9 mouse cellular contexts compared by ENCODE assay signal in the genomic region with DNA sequence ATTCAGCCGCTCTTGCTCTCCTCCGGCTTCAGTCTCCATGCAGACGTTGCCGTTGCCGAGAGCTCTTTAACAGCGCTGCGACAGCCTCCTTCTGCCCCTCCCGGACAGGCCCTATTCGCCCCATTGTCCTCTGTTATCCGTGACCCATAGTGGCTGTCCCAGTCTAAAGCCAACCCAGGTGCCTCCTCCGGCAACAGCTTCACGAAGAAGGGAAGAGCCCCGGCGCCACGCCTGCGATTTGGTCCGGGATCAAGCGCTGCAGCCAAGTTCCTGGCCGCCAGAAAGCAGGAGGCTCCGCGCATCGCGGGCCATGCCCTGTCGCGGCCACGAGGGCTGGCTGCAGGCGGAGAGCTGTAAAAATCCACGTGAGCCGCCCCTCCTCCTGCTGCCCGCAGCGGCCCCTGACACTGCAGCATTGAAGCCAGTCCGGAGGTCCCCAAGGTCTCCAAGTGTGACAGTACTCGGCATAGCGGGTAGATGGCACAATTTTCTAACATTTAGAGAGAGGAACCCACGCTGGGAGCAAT. TPM values are rescaled to one million over a fixed set of nuclear protein-coding genes. Genes with fewer than 3 reads are reported as not detected.
DNase-seq lines count a peak whose midpoint lies in the region; ATAC-seq lines count a peak whose summit lies in the region.
"Had no signal": no experiment of that assay in that cellular context is flagged by ENCODE, and none has a peak within 500 bp of the region (broad histone marks: within the 10 kb centered on the region; RNA-seq: fewer than 3 reads in every experiment).

No protein-coding gene starts in this region.

- H3K27ac ChIP-seq in hindbrain, embryonic 16.5 days (ENCODE audit: low read depth, low read length): peak overlapping the region; percentile 93
- H3K27ac ChIP-seq in limb, embryonic 15.5 days: 0 out of 2 replicates have a peak overlapping the region, but pooled peaks have one; percentile 33
- H3K27ac ChIP-seq in midbrain, embryonic 14.5 days (replicated peaks; ENCODE audit: low read depth, low read length): peak overlapping the region; percentile 95

- peak overlapping the region; percentile 40 for H3K4me3 ChIP-seq in hindbrain, embryonic 16.5 days (ENCODE audit: low read length)
- peak overlapping the region; percentile 42 for H3K4me3 ChIP-seq in limb, embryonic 15.5 days
- H3K4me3 ChIP-seq in midbrain, embryonic 14.5 days (replicated peaks; ENCODE audit: low read depth, low read length): peak overlapping the region; percentile 30
- H3K4me3 ChIP-seq: myocyte had no signal

- under 1% methylated on average over 35 of the region's 35 CpGs for WGBS in hindbrain, embryonic 16.5 days
- 3% methylated on average over 35 of the region's 35 CpGs for WGBS in limb, embryonic 15.5 days
- under 1% methylated on average over 35 of the region's 35 CpGs for WGBS in midbrain, embryonic 14.5 days

- intact Hi-C loops in gastrocnemius, postnatal 14 days (cut with DNase I; ENCODE audit: low total_unique reads): loop anchor here (5.0 kb wide), 1 partner anchor 1526 kb away; no protein-coding TSS in a partner anchor

- peak overlapping the region; percentile 61 for H3K9ac ChIP-seq in hindbrain, embryonic 16.5 days (ENCODE audit: low read depth, low read length)
- H3K9ac ChIP-seq in limb, embryonic 15.5 days: no peak overlapping the region
- peak overlapping the region; percentile 50 for H3K9ac ChIP-seq in midbrain, embryonic 14.5 days (replicated peaks; ENCODE audit: low read length)

- DNase-seq in adrenal gland, adult 8-10 months: peak; percentile 94
- peak; percentile 76 to 77 for DNase-seq in cerebellum, postnatal 14 days
- DNase-seq in gastrocnemius, postnatal 14 days: peak; percentile 76
- peak; percentile 89 for DNase-seq in midbrain, embryonic 14.5 days
- DNase-seq in yolk sac, embryonic 10.5 days (ENCODE audit: low spot score): peak; percentile 79

- peaks cover 35% of the 10 kb centered on the region for H3K4me1 ChIP-seq in hindbrain, embryonic 16.5 days (ENCODE audit: control insufficient read depth, insufficient read depth, low read depth, low read length)
- H3K4me1 ChIP-seq in limb, embryonic 15.5 days: peaks cover 37% of the 10 kb centered on the region
- H3K4me1 ChIP-seq in midbrain, embryonic 14.5 days (ENCODE audit: control insufficient read depth, insufficient read depth, low read length): 0 out of 2 replicates have a peak, but pooled peaks cover 7% of the 10 kb centered on the region

- H3K27me3 ChIP-seq in hindbrain, embryonic 16.5 days (replicated peaks; ENCODE audit: control insufficient read depth, insufficient read depth, low read length): peaks cover 14% of the 10 kb centered on the region
- H3K27me3 ChIP-seq in limb, embryonic 15.5 days: peaks cover 56% of the 10 kb centered on the region
- H3K27me3 ChIP-seq in midbrain, embryonic 14.5 days (ENCODE audit: control insufficient read depth, insufficient read depth, low read length): peaks cover 88% of the 10 kb centered on the region

- peak; percentile 81 for ATAC-seq in hindbrain, embryonic 16.5 days
- peak; percentile 53 for ATAC-seq in limb, embryonic 15.5 days (ENCODE audit: insufficient number of reproducible peaks, low FRiP score, low TSS enrichment, low read depth)
- peak; percentile 62 for ATAC-seq in midbrain, embryonic 14.5 days (ENCODE audit: low FRiP score, low TSS enrichment)
- no peak for ATAC-seq in CD4-positive, CD25-positive, alpha-beta regulatory T cell, adult 4 months

- H3K4me2 ChIP-seq in hindbrain, embryonic 16.5 days (ENCODE audit: low read length): peak overlapping the region; percentile 73
- peak overlapping the region; percentile 87 for H3K4me2 ChIP-seq in limb, embryonic 15.5 days
- peak overlapping the region; percentile 79 for H3K4me2 ChIP-seq in midbrain, embryonic 14.5 days (ENCODE audit: low read length)

- no peaks in the 10 kb centered on the region for H3K9me3 ChIP-seq in hindbrain, embryonic 16.5 days (ENCODE audit: control insufficient read depth, low read length)
- no peaks in the 10 kb centered on the region for H3K9me3 ChIP-seq in limb, embryonic 15.5 days
- no peaks in the 10 kb centered on the region for H3K9me3 ChIP-seq in midbrain, embryonic 14.5 days (ENCODE audit: control insufficient read depth, low read length)

- no peaks in the 10 kb centered on the region for H3K36me3 ChIP-seq in hindbrain, embryonic 16.5 days (ENCODE audit: control insufficient read depth, insufficient read depth, low read length)
- no peaks in the 10 kb centered on the region for H3K36me3 ChIP-seq in limb, embryonic 15.5 days
- no peaks in the 10 kb centered on the region for H3K36me3 ChIP-seq in midbrain, embryonic 14.5 days (ENCODE audit: control insufficient read depth, insufficient read depth, low read length)

RNA-seq across cellular contexts. Expression of a gene that starts 20.5 kb away (rescaled TPM):
- 100 to 1,000 TPM; 108 to 141 (median 120) TPM for total RNA-seq in adrenal gland, adult 8-10 months (2022)
- total RNA-seq in gastrocnemius, postnatal 14 days (2021): 10 to 100 TPM; 22.2 to 30.2 TPM
- polyA plus RNA-seq in hindbrain, embryonic 16.5 days (2015; fragmentation: Nextera tagmentation; extraction: Ambion mirVana): 63.1 and 68.9 TPM in 2 replicates
- 28.0 and 34.7 TPM in 2 replicates for polyA plus RNA-seq in limb, embryonic 15.5 days (2015; fragmentation: Nextera tagmentation; extraction: Ambion mirVana)
- polyA plus RNA-seq in midbrain, embryonic 14.5 days (2014; fragmentation: Nextera tagmentation; extraction: Ambion mirVana): 113 and 120 TPM in 2 replicates
- not detected for polyA plus RNA-seq in CD4-positive, CD25-positive, alpha-beta regulatory T cell, adult 4 months (2017; shearing (Covaris generic))

Comparison
In these comparisons a context has a peak if more than half of its experiments do, and no peak if none do; other contexts are left out.
1. H3K27ac ChIP-seq: peak in every context shown above with its lines; median percentile 95 in midbrain, embryonic 14.5 days; 93 in hindbrain, embryonic 16.5 days; 33 in limb, embryonic 15.5 days.
2. RNA of a gene that starts 20.5 kb away (polyA plus RNA-seq): 113 to 120 TPM in midbrain, embryonic 14.5 days, 63.1 to 68.9 TPM in hindbrain, embryonic 16.5 days and 28.0 to 34.7 TPM in limb, embryonic 15.5 days; not detected in CD4-positive, CD25-positive, alpha-beta regulatory T cell, adult 4 months; every median in the first group is over 10 times any median in the second.
3. Peak in every context shown above with its lines, with median percentiles within 50 percentile points of each other: DNase-seq, H3K4me2 ChIP-seq and H3K4me3 ChIP-seq.